Mouse (Mus musculus): ENCODE results near the gene Snrnp35. TPM values are rescaled to one million over a fixed set of nuclear protein-coding genes. Genes with fewer than 3 reads are reported as not detected.
A peak's percentile ranks its signal among the peaks of the same experiment; 100 is the strongest.

The Snrnp35 gene
- polyA plus RNA-seq (2016; fragmentation: Nextera tagmentation; extraction: Ambion mirVana), result 35.8 and 37.2 TPM in 2 replicates

GRCm38 (mm10) chr5:124482966-124483654 lies at the start of gene Snrnp35:
Gene Snrnp35, plus strand, starts transcription at chr5:124483134.
- Histone ChIP-seq H3K9me3 (no peaks in the 10 kb centered on the region), H3K36me3 (replicated peaks) (peaks cover 16% of the 10 kb centered on the region), H3K27ac (peak within 1 kb of the TSS; percentile 99), H3K27me3 (ENCODE audit: poor library complexity, severe bottlenecking) (no peaks in the 10 kb centered on the region), H3K4me3 (peak within 1 kb of the TSS; percentile 77), H3K4me1 (peaks cover 24% of the 10 kb centered on the region)
- DNase-seq (ENCODE audit: extremely low spot score, low spot score), result peak; percentile 92
- under 1% methylated on average over 48 of the region's 48 CpGs for WGBS

- no peak for DNase-seq (ENCODE audit: extremely low spot score, low spot score)
Observed at GRCm38 (mm10) chr5:124438229-124438628, 44.7 kb upstream of the Snrnp35 start.

GRCm38 (mm10) chr5:124438746-124439145 lies 44.2 kb upstream of the Snrnp35 start:
- 66% methylated on average over 5 of the region's 5 CpGs for WGBS
- Histone ChIP-seq H3K27me3 (ENCODE audit: poor library complexity, severe bottlenecking) (no peaks in the 10 kb centered on the region), H3K36me3 (replicated peaks) (peaks cover 9% of the 10 kb centered on the region), H3K4me1 (peaks cover 19% of the 10 kb centered on the region), H3K27ac (peak overlapping the region; percentile 95), H3K4me3 (peak overlapping the region; percentile 77), H3K9me3 (no peaks in the 10 kb centered on the region)
- DNase-seq (ENCODE audit: extremely low spot score, low spot score), result no peak

More at GRCm38 (mm10) chr5:124438229-124438628, 44.7 kb upstream of the Snrnp35 start:
- Histone ChIP-seq H3K27me3 (ENCODE audit: poor library complexity, severe bottlenecking) (no peaks in the 10 kb centered on the region), H3K9me3 (no peaks in the 10 kb centered on the region), H3K27ac (0 out of 2 replicates have a peak overlapping the region, but pooled peaks have one; percentile 95), H3K4me1 (peaks cover 19% of the 10 kb centered on the region), H3K4me3 (no peak overlapping the region; the same call in 1 of the 2 replicates), H3K36me3 (replicated peaks) (peaks cover 9% of the 10 kb centered on the region)
- WGBS, result 95% methylated on average over 5 of the region's 5 CpGs

GRCm38 (mm10) chr5:124439447-124440093 lies 43.4 kb upstream of the Snrnp35 start, which contains the start of gene Kmt5a:
Gene Kmt5a, plus strand, starts transcription at chr5:124439930.
- WGBS, result under 1% methylated on average over 34 of the region's 34 CpGs
- H3K36me3 ChIP-seq (replicated peaks), result peaks cover 9% of the 10 kb centered on the region

GRCm38 (mm10) chr5:124440094-124440701 lies 42.7 kb upstream of the Snrnp35 start:
- Histone ChIP-seq H3K4me1 (peaks cover 28% of the 10 kb centered on the region), H3K4me3 (peak overlapping the region; percentile 77), H3K9me3 (no peaks in the 10 kb centered on the region), H3K27me3 (ENCODE audit: poor library complexity, severe bottlenecking) (no peaks in the 10 kb centered on the region), H3K27ac (peak overlapping the region; percentile 95), H3K36me3 (replicated peaks) (peaks cover 9% of the 10 kb centered on the region)
- no peak for DNase-seq (ENCODE audit: extremely low spot score, low spot score)
- WGBS, result under 1% methylated on average over 30 of the region's 30 CpGs

More at GRCm38 (mm10) chr5:124439447-124440093, 43.4 kb upstream of the Snrnp35 start, which contains the start of gene Kmt5a:
- Histone ChIP-seq H3K9me3 (no peaks in the 10 kb centered on the region), H3K4me1 (peaks cover 22% of the 10 kb centered on the region), H3K27ac (peak within 1 kb of the TSS; percentile 95), H3K27me3 (ENCODE audit: poor library complexity, severe bottlenecking) (no peaks in the 10 kb centered on the region), H3K4me3 (peak within 1 kb of the TSS; percentile 77)
- peak; percentile 95 for DNase-seq (ENCODE audit: extremely low spot score, low spot score)

- WGBS, result 91% methylated on average over 2 of the region's 2 CpGs
- H3K4me3 ChIP-seq, result no peak overlapping the region
- peaks cover 22% of the 10 kb centered on the region for H3K36me3 ChIP-seq (replicated peaks)
- no peaks in the 10 kb centered on the region for H3K27me3 ChIP-seq (ENCODE audit: poor library complexity, severe bottlenecking)
- H3K27ac ChIP-seq, result no peak overlapping the region
- peaks cover 45% of the 10 kb centered on the region for H3K4me1 ChIP-seq
- no peaks in the 10 kb centered on the region for H3K9me3 ChIP-seq
- DNase-seq (ENCODE audit: extremely low spot score, low spot score), result no peak
Observed at GRCm38 (mm10) chr5:124442628-124443027, 40.3 kb upstream of the Snrnp35 start.

- Histone ChIP-seq H3K27ac (no peak overlapping the region), H3K4me3 (peak overlapping the region; percentile 96), H3K27me3 (ENCODE audit: poor library complexity, severe bottlenecking) (no peaks in the 10 kb centered on the region), H3K36me3 (replicated peaks) (peaks cover 37% of the 10 kb centered on the region), H3K4me1 (peaks cover 47% of the 10 kb centered on the region), H3K9me3 (no peaks in the 10 kb centered on the region)
- 71% methylated on average over 3 of the region's 3 CpGs for WGBS
- no peak for DNase-seq (ENCODE audit: extremely low spot score, low spot score)
Observed at GRCm38 (mm10) chr5:124444208-124444607, 38.7 kb upstream of the Snrnp35 start.

- peaks cover 44% of the 10 kb centered on the region for H3K36me3 ChIP-seq (replicated peaks)
- 12% methylated on average over 66 of the region's 66 CpGs for WGBS
- no peaks in the 10 kb centered on the region for H3K27me3 ChIP-seq (ENCODE audit: poor library complexity, severe bottlenecking)
- no peaks in the 10 kb centered on the region for H3K9me3 ChIP-seq
- H3K27ac ChIP-seq, result peak overlapping the region; percentile 96
- H3K4me3 ChIP-seq, result peak overlapping the region; percentile 96
- H3K4me1 ChIP-seq, result peaks cover 47% of the 10 kb centered on the region
- DNase-seq (ENCODE audit: extremely low spot score, low spot score), result peak; percentile 63
Observed at GRCm38 (mm10) chr5:124444661-124445561, 38.0 kb upstream of the Snrnp35 start.

GRCm38 (mm10) chr5:124445621-124446293 lies 37.2 kb upstream of the Snrnp35 start:
- peaks cover 48% of the 10 kb centered on the region for H3K4me1 ChIP-seq
- H3K27ac ChIP-seq, result peak overlapping the region; percentile 96
- peak overlapping the region; percentile 96 for H3K4me3 ChIP-seq
- no peaks in the 10 kb centered on the region for H3K27me3 ChIP-seq (ENCODE audit: poor library complexity, severe bottlenecking)
- WGBS, result 2% methylated on average over 75 of the region's 77 CpGs
- H3K36me3 ChIP-seq (replicated peaks), result peaks cover 53% of the 10 kb centered on the region
- no peaks in the 10 kb centered on the region for H3K9me3 ChIP-seq
- DNase-seq (ENCODE audit: extremely low spot score, low spot score), result peak; percentile 44

- Histone ChIP-seq H3K27ac (peak overlapping the region; percentile 96), H3K36me3 (replicated peaks) (peaks cover 59% of the 10 kb centered on the region), H3K4me1 (peaks cover 47% of the 10 kb centered on the region), H3K27me3 (ENCODE audit: poor library complexity, severe bottlenecking) (no peaks in the 10 kb centered on the region), H3K4me3 (peak overlapping the region; percentile 96), H3K9me3 (no peaks in the 10 kb centered on the region)
- DNase-seq (ENCODE audit: extremely low spot score, low spot score), result peak; percentile 72
- WGBS, result 3% methylated on average over 15 of the region's 15 CpGs
Observed at GRCm38 (mm10) chr5:124446301-124446881, 36.5 kb upstream of the Snrnp35 start.

GRCm38 (mm10) chr5:124449494-124449893 lies 33.4 kb upstream of the Snrnp35 start:
- Histone ChIP-seq H3K36me3 (replicated peaks) (peaks cover 81% of the 10 kb centered on the region), H3K27me3 (ENCODE audit: poor library complexity, severe bottlenecking) (no peaks in the 10 kb centered on the region), H3K4me1 (peaks cover 45% of the 10 kb centered on the region), H3K4me3 (no peak overlapping the region), H3K27ac (no peak overlapping the region), H3K9me3 (no peaks in the 10 kb centered on the region)
- 92% methylated on average over 6 of the region's 6 CpGs for WGBS
- no peak for DNase-seq (ENCODE audit: extremely low spot score, low spot score)
